Mouse (Mus musculus): Measurements from ENCODE around the gene Wee2. TPM values are rescaled to one million over a fixed set of nuclear protein-coding genes. Genes with fewer than 3 reads are reported as not detected.

Gene Wee2
- polyA plus RNA-seq, 1 experiment: not detected

GRCm38 (mm10) chr6:40432346-40433275 is 6.3 kb upstream of the Wee2 start:
- 88% methylated on average over 17 of the region's 17 CpGs for whole genome bisulfite sequencing
- peaks cover 3% of the 10 kb centered on the region; the same call in 1 of the 2 replicates for H3K4me1 ChIP-seq (ENCODE audit: control insufficient read depth, insufficient read depth, low read length)

GRCm38 (mm10) chr6:40434697-40435096 is 4.2 kb upstream of the Wee2 start:
- WGBS: 22% methylated on average over 7 of the region's 7 CpGs

More at GRCm38 (mm10) chr6:40432346-40433275, 6.3 kb upstream of the Wee2 start:
- H3K4me3 ChIP-seq (replicated peaks; ENCODE audit: extremely low read depth, low read depth, low read length): no peak overlapping the region
- TF ChIP-seq POLR2A (IDR thresholded peaks at IDR 0.05; ENCODE audit: borderline replicate concordance, extremely low read depth, low read depth, low read length) (no peak), CTCF (IDR thresholded peaks at IDR 0.05; ENCODE audit: insufficient read depth, low read length) (no peak)
- no peak for DNase-seq

GRCm38 (mm10) chr6:40435151-40436046 is 3.5 kb upstream of the Wee2 start:
- WGBS: under 1% methylated on average over 72 of the region's 72 CpGs
- TF ChIP-seq POLR2A (IDR thresholded peaks at IDR 0.05; ENCODE audit: borderline replicate concordance, extremely low read depth, low read depth, low read length) (no peak), CTCF (IDR thresholded peaks at IDR 0.05; ENCODE audit: insufficient read depth, low read length) (no peak)
- DNase-seq: peak; percentile 31
- Histone ChIP-seq H3K4me3 (replicated peaks; ENCODE audit: extremely low read depth, low read depth, low read length) (peak overlapping the region; percentile 92), H3K4me1 (ENCODE audit: control insufficient read depth, insufficient read depth, low read length) (no peaks in the 10 kb centered on the region)

More at GRCm38 (mm10) chr6:40434697-40435096, 4.2 kb upstream of the Wee2 start:
- TF ChIP-seq CTCF (IDR thresholded peaks at IDR 0.05; ENCODE audit: insufficient read depth, low read length) (no peak), POLR2A (IDR thresholded peaks at IDR 0.05; ENCODE audit: borderline replicate concordance, extremely low read depth, low read depth, low read length) (no peak)
- no peak for DNase-seq
- Histone ChIP-seq H3K4me1 (ENCODE audit: control insufficient read depth, insufficient read depth, low read length) (no peaks in the 10 kb centered on the region), H3K4me3 (replicated peaks; ENCODE audit: extremely low read depth, low read depth, low read length) (no peak overlapping the region)

GRCm38 (mm10) chr6:40436047-40436483 is 2.8 kb upstream of the Wee2 start, which contains the start of gene E330009J07Rik:
Gene E330009J07Rik (minus strand): TSS chr6:40436135.
- TF ChIP-seq POLR2A (IDR thresholded peaks at IDR 0.05; ENCODE audit: borderline replicate concordance, extremely low read depth, low read depth, low read length): peak; percentile 62; the same call in 1 of the 2 replicates
- TF ChIP-seq CTCF (IDR thresholded peaks at IDR 0.05; ENCODE audit: insufficient read depth, low read length): no peak
- peak; percentile 84 for DNase-seq
- Histone ChIP-seq H3K4me1 (ENCODE audit: control insufficient read depth, insufficient read depth, low read length) (no peaks in the 10 kb centered on the region), H3K4me3 (replicated peaks; ENCODE audit: extremely low read depth, low read depth, low read length) (peak within 1 kb of the TSS; percentile 92)
- 2% methylated on average over 37 of the region's 38 CpGs for WGBS

- no peak for TF ChIP-seq POLR2A (IDR thresholded peaks at IDR 0.05; ENCODE audit: borderline replicate concordance, extremely low read depth, low read depth, low read length)
- no peak for TF ChIP-seq CTCF (IDR thresholded peaks at IDR 0.05; ENCODE audit: insufficient read depth, low read length)
These were observed 843 bp downstream of the Wee2 start for GRCm38 (mm10) chr6:40439731-40440130.

GRCm38 (mm10) chr6:40441276-40441675 is 2.4 kb downstream of the Wee2 start:
- Histone ChIP-seq H3K4me1 (ENCODE audit: control insufficient read depth, insufficient read depth, low read length) (no peaks in the 10 kb centered on the region), H3K4me3 (replicated peaks; ENCODE audit: extremely low read depth, low read depth, low read length) (no peak overlapping the region)
- DNase-seq: no peak
- WGBS: 74% methylated on average over 3 of the region's 3 CpGs
- TF ChIP-seq POLR2A (IDR thresholded peaks at IDR 0.05; ENCODE audit: borderline replicate concordance, extremely low read depth, low read depth, low read length) (no peak), CTCF (IDR thresholded peaks at IDR 0.05; ENCODE audit: insufficient read depth, low read length) (no peak)

More at GRCm38 (mm10) chr6:40439731-40440130, 843 bp downstream of the Wee2 start:
- no peak for DNase-seq
- H3K4me1 ChIP-seq (ENCODE audit: control insufficient read depth, insufficient read depth, low read length): no peaks in the 10 kb centered on the region
- WGBS: 37% methylated on average over 12 of the region's 12 CpGs
- no peak overlapping the region for H3K4me3 ChIP-seq (replicated peaks; ENCODE audit: extremely low read depth, low read depth, low read length)

- Histone ChIP-seq H3K4me3 (replicated peaks; ENCODE audit: extremely low read depth, low read depth, low read length) (no peak overlapping the region), H3K4me1 (ENCODE audit: control insufficient read depth, insufficient read depth, low read length) (no peaks in the 10 kb centered on the region)
- TF ChIP-seq POLR2A (IDR thresholded peaks at IDR 0.05; ENCODE audit: borderline replicate concordance, extremely low read depth, low read depth, low read length): no peak
- TF ChIP-seq CTCF (IDR thresholded peaks at IDR 0.05; ENCODE audit: insufficient read depth, low read length): no peak
- WGBS: 34% methylated on average over 3 of the region's 3 CpGs
- no peak for DNase-seq
These were observed 2.9 kb downstream of the Wee2 start for GRCm38 (mm10) chr6:40441755-40442154.

GRCm38 (mm10) chr6:40443281-40443928 is 4.5 kb downstream of the Wee2 start:
- no peak for DNase-seq
- WGBS: 26% methylated on average over 10 of the region's 10 CpGs
- TF ChIP-seq POLR2A (IDR thresholded peaks at IDR 0.05; ENCODE audit: borderline replicate concordance, extremely low read depth, low read depth, low read length): no peak
- no peak for TF ChIP-seq CTCF (IDR thresholded peaks at IDR 0.05; ENCODE audit: insufficient read depth, low read length)
- H3K4me3 ChIP-seq (replicated peaks; ENCODE audit: extremely low read depth, low read depth, low read length): no peak overlapping the region
- no peaks in the 10 kb centered on the region for H3K4me1 ChIP-seq (ENCODE audit: control insufficient read depth, insufficient read depth, low read length)

Measured in lung, adult 2 months (tissue).